ENCODE assay signal across 16 mouse cellular contexts in the genomic region with DNA sequence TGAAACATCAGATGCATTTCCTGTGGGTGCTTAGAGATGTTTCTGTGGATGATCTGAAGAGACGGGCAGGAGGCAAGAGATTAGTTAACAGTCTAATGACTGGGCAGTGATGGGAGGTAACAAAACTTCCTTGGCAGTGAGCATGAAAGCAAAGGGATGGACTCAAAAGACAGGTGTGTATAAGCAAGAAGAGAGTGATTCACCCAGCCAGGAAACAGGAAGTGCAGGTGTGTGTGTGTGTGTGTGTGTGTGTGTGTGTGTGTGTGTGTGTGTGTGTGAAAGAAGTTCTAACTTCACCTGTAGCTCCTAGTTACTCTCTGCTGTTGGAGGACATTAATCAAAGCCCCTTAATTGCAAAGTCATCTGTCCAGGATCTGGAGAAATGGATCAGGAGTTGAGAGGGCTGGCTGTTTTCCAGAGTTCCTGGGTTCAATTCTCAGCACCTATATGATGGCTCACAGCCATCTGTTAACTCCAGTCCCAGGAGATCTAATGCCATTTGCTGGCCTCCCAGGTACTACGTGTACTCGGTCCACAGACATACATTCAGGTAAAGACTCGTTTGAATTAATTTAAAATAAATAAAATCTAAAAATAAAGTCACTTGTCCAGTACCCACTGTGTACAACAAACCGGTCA. TPM values are rescaled to one million over a fixed set of nuclear protein-coding genes. Genes with fewer than 3 reads are reported as not detected.
DNase-seq lines count a peak whose midpoint lies in the region; ATAC-seq and TF ChIP-seq lines count a peak whose summit lies in the region.
"Had no signal": no experiment of that assay in that cellular context is flagged by ENCODE, and none has a peak within 500 bp of the region (broad histone marks: within the 10 kb centered on the region; RNA-seq: fewer than 3 reads in every experiment).

No protein-coding gene starts in this region.

- ATAC-seq in hindbrain, embryonic 11.5 days (ENCODE audit: low FRiP score) = 0 out of 2 replicates have a peak, but pooled peaks have one; percentile 6
- no peak for ATAC-seq in hindbrain, embryonic 13.5 days (ENCODE audit: low FRiP score)
- ATAC-seq in liver, postnatal 0 days = no peak

- TF ChIP-seq CTCF in CH12.LX (conservative IDR thresholded peaks at IDR 0.05 in 1 of 2, IDR thresholded peaks at IDR 0.05 in 1 of 2; ENCODE audit: low read depth in 2 of 2, low read length in 2 of 2) = no peak
- TF ChIP-seq CTCF in liver, postnatal 0 days (IDR thresholded peaks at IDR 0.05; ENCODE audit: low read depth) = no peak

- no peak overlapping the region for H3K4me3 ChIP-seq in hindbrain, embryonic 11.5 days (ENCODE audit: low read depth, low read length)
- H3K4me3 ChIP-seq in hindbrain, embryonic 13.5 days = no peak overlapping the region
- no peak overlapping the region for H3K4me3 ChIP-seq in CH12.LX (replicated peaks in 1 of 3; ENCODE audit: low read depth in 2 of 3, low read length in 2 of 3, poor library complexity in 1 of 3)
- H3K4me3 ChIP-seq in liver, postnatal 0 days (ENCODE audit: low read depth, low read length) = no peak overlapping the region
- H3K4me3 ChIP-seq: intestine, embryonic 15.5 days; layer of hippocampus, adult 2 months; neural tube, embryonic 12.5 days had no signal

- H3K4me1 ChIP-seq in hindbrain, embryonic 11.5 days (replicated peaks; ENCODE audit: control insufficient read depth, insufficient read depth, low read length) = no peaks in the 10 kb centered on the region; the same call in 1 of the 2 replicates
- peaks cover 23% of the 10 kb centered on the region for H3K4me1 ChIP-seq in hindbrain, embryonic 13.5 days (replicated peaks)
- H3K4me1 ChIP-seq in CH12.LX (ENCODE audit: control insufficient read depth in 1 of 2, insufficient read depth in 2 of 2) = peaks cover 6 to 35% of the 10 kb centered on the region in 2 experiments; a peak in 3 of 4 replicates
- H3K4me1 ChIP-seq in liver, postnatal 0 days (ENCODE audit: insufficient read depth) = peaks cover 6% of the 10 kb centered on the region; the same call in 1 of the 2 replicates

- no peak overlapping the region for H3K9ac ChIP-seq in hindbrain, embryonic 11.5 days (ENCODE audit: low read depth, low read length)
- H3K9ac ChIP-seq in hindbrain, embryonic 13.5 days = no peak overlapping the region
- no peak overlapping the region for H3K9ac ChIP-seq in CH12.LX (ENCODE audit: insufficient read depth, low read depth)
- H3K9ac ChIP-seq in liver, postnatal 0 days (replicated peaks) = no peak overlapping the region
- H3K9ac ChIP-seq: forebrain, embryonic 15.5 days; intestine, embryonic 15.5 days; limb, embryonic 12.5 days; neural tube, embryonic 12.5 days had no signal

- no peak for TF ChIP-seq EP300 in CH12.LX (IDR thresholded peaks at IDR 0.05; ENCODE audit: low read length)
- no peak for TF ChIP-seq EP300 in liver, postnatal 0 days (IDR thresholded peaks at IDR 0.05; ENCODE audit: low read depth)

- no peak for TF ChIP-seq POLR2A in CH12.LX (IDR thresholded peaks at IDR 0.05; ENCODE audit: low read depth, low read length)

- in situ Hi-C loops in CH12.LX (cut with MboI; ENCODE audit: low pct_ligation_motif_present, low pct_unique_long_range_greater_than_20kb, low sequenced_read_pairs) = loop anchor here (10.0 kb wide), 1 partner anchor 621 kb away; no protein-coding TSS in a partner anchor

- dilution Hi-C loops in CH12.LX (cut with MboI; ENCODE audit: extremely low pct_ligation_motif_present, extremely low pct_unique_long_range_greater_than_20kb, low sequenced_read_pairs) = no loop called here

- no peaks in the 10 kb centered on the region for H3K9me3 ChIP-seq in hindbrain, embryonic 11.5 days (ENCODE audit: control insufficient read depth, low read length)
- no peaks in the 10 kb centered on the region for H3K9me3 ChIP-seq in hindbrain, embryonic 13.5 days
- no peaks in the 10 kb centered on the region for H3K9me3 ChIP-seq in CH12.LX (replicated peaks; ENCODE audit: low read length)
- H3K9me3 ChIP-seq in liver, postnatal 0 days (ENCODE audit: low read length) = no peaks in the 10 kb centered on the region
- H3K9me3 ChIP-seq: forebrain, embryonic 15.5 days; intestine, embryonic 15.5 days; limb, embryonic 12.5 days; neural tube, embryonic 12.5 days had no signal

- no peak for TF ChIP-seq RAD21 in CH12.LX (IDR thresholded peaks at IDR 0.05; ENCODE audit: low read depth, low read length)

- no peak overlapping the region for H3K4me2 ChIP-seq in hindbrain, embryonic 11.5 days (replicated peaks; ENCODE audit: low read depth, low read length)
- no peak overlapping the region for H3K4me2 ChIP-seq in hindbrain, embryonic 13.5 days
- no peak overlapping the region for H3K4me2 ChIP-seq in CH12.LX (ENCODE audit: insufficient read depth, low read depth, poor library complexity, severe bottlenecking)
- no peak overlapping the region for H3K4me2 ChIP-seq in liver, postnatal 0 days (ENCODE audit: low read depth, low read length)
- H3K4me2 ChIP-seq: forebrain, embryonic 15.5 days; midbrain, embryonic 11.5 days had no signal

- H3K36me3 ChIP-seq in hindbrain, embryonic 11.5 days (ENCODE audit: control insufficient read depth, insufficient read depth, low read length) = no peaks in the 10 kb centered on the region
- no peaks in the 10 kb centered on the region for H3K36me3 ChIP-seq in hindbrain, embryonic 13.5 days
- H3K36me3 ChIP-seq in CH12.LX (replicated peaks in 1 of 2; ENCODE audit: control insufficient read depth in 1 of 2, insufficient read depth in 1 of 2, low read length in 1 of 2) = peaks cover 4 to 19% of the 10 kb centered on the region in 2 experiments
- no peaks in the 10 kb centered on the region for H3K36me3 ChIP-seq in liver, postnatal 0 days (replicated peaks; ENCODE audit: insufficient read depth, low read length)
- H3K36me3 ChIP-seq: forebrain, embryonic 15.5 days; intestine, embryonic 15.5 days had no signal

- DNase-seq in hindbrain, embryonic 11.5 days (ENCODE audit: low spot score) = no peak
- DNase-seq in B cell, adult 2 months = peak; percentile 41 to 46
- DNase-seq in CH12.LX (ENCODE audit: extremely low read depth) (no peak), MN1 (ENCODE audit: low spot score) (no peak)
- peak; percentile 29 for DNase-seq in thymus, postnatal 0 days (ENCODE audit: low spot score)
- no peak for DNase-seq in gastrocnemius, postnatal 10 days
- no peak for DNase-seq in liver, postnatal 0 days
- DNase-seq: gastrocnemius, postnatal 14 days; kidney, postnatal 14 days had no signal

- no peak overlapping the region for H3K27ac ChIP-seq in hindbrain, embryonic 11.5 days (ENCODE audit: low read depth, low read length)
- no peak overlapping the region for H3K27ac ChIP-seq in hindbrain, embryonic 13.5 days
- no peak overlapping the region for H3K27ac ChIP-seq in CH12.LX (ENCODE audit: insufficient read depth, low read depth)
- no peak overlapping the region for H3K27ac ChIP-seq in liver, postnatal 0 days (ENCODE audit: low read depth)
- H3K27ac ChIP-seq: forebrain, embryonic 15.5 days; intestine, embryonic 15.5 days; layer of hippocampus, adult 2 months; limb, embryonic 12.5 days; neural tube, embryonic 12.5 days had no signal

- H3K27me3 ChIP-seq in hindbrain, embryonic 11.5 days (ENCODE audit: control insufficient read depth, insufficient read depth, low read length) = no peaks in the 10 kb centered on the region
- peaks cover 2% of the 10 kb centered on the region for H3K27me3 ChIP-seq in hindbrain, embryonic 13.5 days
- no peaks in the 10 kb centered on the region for H3K27me3 ChIP-seq in CH12.LX (replicated peaks)
- H3K27me3 ChIP-seq in liver, postnatal 0 days (ENCODE audit: insufficient read depth, low read length) = no peaks in the 10 kb centered on the region
- H3K27me3 ChIP-seq: forebrain, embryonic 15.5 days; intestine, embryonic 15.5 days; limb, embryonic 12.5 days; neural tube, embryonic 12.5 days had no signal

- 82% methylated on average over 5 of the region's 5 CpGs for WGBS in hindbrain, embryonic 11.5 days
- WGBS in hindbrain, embryonic 13.5 days = 92% methylated on average over 5 of the region's 5 CpGs
- 72% methylated on average over 5 of the region's 5 CpGs for WGBS in liver, postnatal 0 days (ENCODE audit: insufficient replicate concordance)

- H3K79me2 ChIP-seq in CH12.LX (replicated peaks; ENCODE audit: control insufficient read depth, extremely low read depth, insufficient read depth, poor library complexity, severe bottlenecking) = peaks cover 25% of the 10 kb centered on the region

TF ChIP-seq in CH12.LX, 34 proteins besides CTCF, POLR2A, EP300 and RAD21:
- no peak for TF ChIP-seq JUND (conservative IDR thresholded peaks at IDR 0.05; ENCODE audit: low read depth, low read length)
- peak; percentile 68; the same call in 1 of the 2 replicates for TF ChIP-seq ELF1 (IDR thresholded peaks at IDR 0.05; ENCODE audit: low read depth, low read length)

RNA-seq across cellular contexts. Expression of gene Timm22, which starts 1.0 kb away (rescaled TPM):
- polyA plus RNA-seq in hindbrain, embryonic 11.5 days (2014; fragmentation: Nextera tagmentation; extraction: Ambion mirVana) = 113 and 116 TPM in 2 replicates
- polyA plus RNA-seq in hindbrain, embryonic 13.5 days (2015; fragmentation: Nextera tagmentation; extraction: Ambion mirVana) = 116 and 119 TPM in 2 replicates
- total RNA-seq in CH12.LX (2012; rRNA removed) (53.8 and 65.2 TPM in 2 replicates), CH12.LX (2014; rRNA removed) (81.4 and 81.5 TPM in 2 replicates)
- 44.6 and 62.5 TPM in 2 replicates for polyA plus RNA-seq in CH12.LX (2012; ENCODE audit: insufficient read length, low read depth)
- polyA plus RNA-seq in thymus, postnatal 0 days (2015; fragmentation: Nextera tagmentation; extraction: Ambion mirVana) = 116 and 117 TPM in 2 replicates
- total RNA-seq in gastrocnemius, postnatal 10 days (2021) = 10 to 100 TPM; 40.1 to 55.2 TPM
- polyA plus RNA-seq in liver, postnatal 0 days (2015; fragmentation: Nextera tagmentation; extraction: Ambion mirVana) = 35.0 and 38.4 TPM in 2 replicates

RNA-seq across cellular contexts. Expression of gene Nxn, which starts 6.8 kb away (rescaled TPM):
- polyA plus RNA-seq in hindbrain, embryonic 11.5 days (2014; fragmentation: Nextera tagmentation; extraction: Ambion mirVana) = 40.0 and 45.2 TPM in 2 replicates
- polyA plus RNA-seq in hindbrain, embryonic 13.5 days (2015; fragmentation: Nextera tagmentation; extraction: Ambion mirVana) = 30.4 and 35.6 TPM in 2 replicates
- total RNA-seq in CH12.LX (2012; rRNA removed) (16.5 and 19.2 TPM in 2 replicates), CH12.LX (2014; rRNA removed) (12.9 and 15.3 TPM in 2 replicates)
- polyA plus RNA-seq in CH12.LX (2012; ENCODE audit: insufficient read length, low read depth) = 24.8 and 25.0 TPM in 2 replicates
- 32.2 and 33.8 TPM in 2 replicates for polyA plus RNA-seq in thymus, postnatal 0 days (2015; fragmentation: Nextera tagmentation; extraction: Ambion mirVana)
- total RNA-seq in gastrocnemius, postnatal 10 days (2021) = 10 to 100 TPM; 37.3 to 38.0 TPM
- polyA plus RNA-seq in liver, postnatal 0 days (2015; fragmentation: Nextera tagmentation; extraction: Ambion mirVana) = 2.5 and 2.6 TPM in 2 replicates

Comparison
In these comparisons a context has a peak if more than half of its experiments do, and no peak if none do; other contexts are left out.
1. DNase-seq: peak in B cell, adult 2 months (2 of 2) and thymus, postnatal 0 days (single experiment); none in hindbrain, embryonic 11.5 days (single experiment), CH12.LX (single experiment), gastrocnemius, postnatal 10 days (single experiment), MN1 (single experiment) and liver, postnatal 0 days (single experiment).